Mouse (Mus musculus): ENCODE measurements around the gene Rab3d. TPM values are rescaled to one million over a fixed set of nuclear protein-coding genes. Genes with fewer than 3 reads are reported as not detected.
"Not testable (repeated sequence)": the region's sequence is repeated elsewhere in the genome, so short reads cannot be mapped to it uniquely, and the experiment has no call there.

Gene Rab3d
- polyA plus RNA-seq, 1 experiment from 2014 or later, result 41.4 TPM

DNA sequence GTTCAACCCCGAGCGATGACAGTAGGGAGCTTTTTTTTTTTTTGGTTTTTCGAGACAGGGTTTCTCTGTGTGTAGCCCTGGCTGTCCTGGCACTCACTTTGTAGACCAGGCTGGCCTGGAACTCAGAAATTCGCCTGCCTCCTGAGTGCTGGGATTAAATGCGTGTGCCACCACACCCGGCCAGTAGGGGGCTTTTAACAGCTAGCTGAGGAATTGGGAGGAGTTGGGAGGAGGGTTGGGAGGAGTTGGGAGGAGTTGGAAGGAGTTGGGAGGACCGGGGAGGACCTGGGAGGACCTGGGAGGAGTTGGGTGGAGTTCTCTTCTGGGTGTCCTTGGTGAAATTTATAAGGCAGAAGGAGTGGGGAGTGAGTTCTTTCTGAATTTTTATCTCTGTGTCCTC, 48.7 kb downstream of the Rab3d start:
- H3K4me3 ChIP-seq (ENCODE audit: low read depth, low read length); H3K27me3 ChIP-seq (ENCODE audit: control insufficient read depth, insufficient read depth, low read length); H3K36me3 ChIP-seq (ENCODE audit: control insufficient read depth, insufficient read depth, low read length); H3K4me1 ChIP-seq (ENCODE audit: control insufficient read depth, insufficient read depth, low read length); ATAC-seq (ENCODE audit: insufficient number of reproducible peaks, insufficient read depth, low FRiP score, low read depth); H3K4me2 ChIP-seq (replicated peaks; ENCODE audit: low read depth, low read length); H3K9ac ChIP-seq (replicated peaks; ENCODE audit: low read depth, low read length); H3K9me3 ChIP-seq (ENCODE audit: control insufficient read depth, low read depth, low read length); H3K27ac ChIP-seq (ENCODE audit: low read length): not testable (repeated sequence)
- 56% methylated on average over 7 of the region's 7 CpGs for WGBS

- Histone ChIP-seq H3K4me1 (ENCODE audit: control insufficient read depth, insufficient read depth, low read length) (0 out of 2 replicates have a peak, but pooled peaks cover 4% of the 10 kb centered on the region), H3K9me3 (ENCODE audit: control insufficient read depth, low read depth, low read length) (no peaks in the 10 kb centered on the region), H3K27ac (ENCODE audit: low read length) (no peak overlapping the region), H3K36me3 (ENCODE audit: control insufficient read depth, insufficient read depth, low read length) (no peaks in the 10 kb centered on the region), H3K9ac (replicated peaks; ENCODE audit: low read depth, low read length) (no peak overlapping the region), H3K4me3 (ENCODE audit: low read depth, low read length) (no peak overlapping the region), H3K27me3 (ENCODE audit: control insufficient read depth, insufficient read depth, low read length) (no peaks in the 10 kb centered on the region), H3K4me2 (replicated peaks; ENCODE audit: low read depth, low read length) (no peak overlapping the region)
- 80% methylated on average over 3 of the region's 3 CpGs for WGBS
- no peak for ATAC-seq (ENCODE audit: insufficient number of reproducible peaks, insufficient read depth, low FRiP score, low read depth)
Observed at GRCm38 (mm10) chr9:21867726-21868125, 50.3 kb downstream of the Rab3d start.

- H3K9ac ChIP-seq (replicated peaks; ENCODE audit: low read depth, low read length), result no peak overlapping the region
- no peak overlapping the region for H3K27ac ChIP-seq (ENCODE audit: low read length)
- H3K4me2 ChIP-seq (replicated peaks; ENCODE audit: low read depth, low read length), result no peak overlapping the region
- no peak overlapping the region for H3K4me3 ChIP-seq (ENCODE audit: low read depth, low read length)
- WGBS, result 40% methylated on average over 2 of the region's 2 CpGs
- H3K9me3 ChIP-seq (ENCODE audit: control insufficient read depth, low read depth, low read length), result peaks cover 3% of the 10 kb centered on the region; the same call in 1 of the 2 replicates
- ATAC-seq (ENCODE audit: insufficient number of reproducible peaks, insufficient read depth, low FRiP score, low read depth), result no peak
- H3K27me3 ChIP-seq (ENCODE audit: control insufficient read depth, insufficient read depth, low read length), result no peaks in the 10 kb centered on the region
- 0 out of 2 replicates have a peak, but pooled peaks cover 4% of the 10 kb centered on the region for H3K4me1 ChIP-seq (ENCODE audit: control insufficient read depth, insufficient read depth, low read length)
- H3K36me3 ChIP-seq (ENCODE audit: control insufficient read depth, insufficient read depth, low read length), result no peaks in the 10 kb centered on the region
Observed at GRCm38 (mm10) chr9:21866641-21867040, 51.4 kb downstream of the Rab3d start.

GRCm38 (mm10) chr9:21865673-21866398, 52.2 kb downstream of the Rab3d start:
- Histone ChIP-seq H3K4me3 (ENCODE audit: low read depth, low read length) (no peak overlapping the region), H3K9me3 (ENCODE audit: control insufficient read depth, low read depth, low read length) (peaks cover 3% of the 10 kb centered on the region; the same call in 1 of the 2 replicates), H3K4me1 (ENCODE audit: control insufficient read depth, insufficient read depth, low read length) (0 out of 2 replicates have a peak, but pooled peaks cover 4% of the 10 kb centered on the region), H3K9ac (replicated peaks; ENCODE audit: low read depth, low read length) (no peak overlapping the region), H3K36me3 (ENCODE audit: control insufficient read depth, insufficient read depth, low read length) (no peaks in the 10 kb centered on the region), H3K27me3 (ENCODE audit: control insufficient read depth, insufficient read depth, low read length) (no peaks in the 10 kb centered on the region), H3K27ac (ENCODE audit: low read length) (no peak overlapping the region), H3K4me2 (replicated peaks; ENCODE audit: low read depth, low read length) (no peak overlapping the region)
- 65% methylated on average over 5 of the region's 5 CpGs for WGBS
- no peak for ATAC-seq (ENCODE audit: insufficient number of reproducible peaks, insufficient read depth, low FRiP score, low read depth)

GRCm38 (mm10) chr9:21862181-21862580, 55.8 kb downstream of the Rab3d start:
- Histone ChIP-seq H3K4me3 (ENCODE audit: low read depth, low read length) (no peak overlapping the region), H3K27me3 (ENCODE audit: control insufficient read depth, insufficient read depth, low read length) (no peaks in the 10 kb centered on the region), H3K9me3 (ENCODE audit: control insufficient read depth, low read depth, low read length) (peaks cover 3% of the 10 kb centered on the region; the same call in 1 of the 2 replicates), H3K4me1 (ENCODE audit: control insufficient read depth, insufficient read depth, low read length) (0 out of 2 replicates have a peak, but pooled peaks cover 4% of the 10 kb centered on the region), H3K27ac (ENCODE audit: low read length) (no peak overlapping the region), H3K4me2 (replicated peaks; ENCODE audit: low read depth, low read length) (no peak overlapping the region), H3K9ac (replicated peaks; ENCODE audit: low read depth, low read length) (no peak overlapping the region), H3K36me3 (ENCODE audit: control insufficient read depth, insufficient read depth, low read length) (no peaks in the 10 kb centered on the region)
- ATAC-seq (ENCODE audit: insufficient number of reproducible peaks, insufficient read depth, low FRiP score, low read depth), result no peak
- WGBS, result 72% methylated on average over 1 of the region's 1 CpGs

GRCm38 (mm10) chr9:21860349-21860748, 57.6 kb downstream of the Rab3d start:
- H3K27ac ChIP-seq (ENCODE audit: low read length); H3K27me3 ChIP-seq (ENCODE audit: control insufficient read depth, insufficient read depth, low read length); H3K36me3 ChIP-seq (ENCODE audit: control insufficient read depth, insufficient read depth, low read length); H3K9me3 ChIP-seq (ENCODE audit: control insufficient read depth, low read depth, low read length); H3K9ac ChIP-seq (replicated peaks; ENCODE audit: low read depth, low read length); ATAC-seq (ENCODE audit: insufficient number of reproducible peaks, insufficient read depth, low FRiP score, low read depth); H3K4me2 ChIP-seq (replicated peaks; ENCODE audit: low read depth, low read length); H3K4me1 ChIP-seq (ENCODE audit: control insufficient read depth, insufficient read depth, low read length); H3K4me3 ChIP-seq (ENCODE audit: low read depth, low read length): not testable (repeated sequence)
- WGBS, result 59% methylated on average over 6 of the region's 6 CpGs

DNA sequence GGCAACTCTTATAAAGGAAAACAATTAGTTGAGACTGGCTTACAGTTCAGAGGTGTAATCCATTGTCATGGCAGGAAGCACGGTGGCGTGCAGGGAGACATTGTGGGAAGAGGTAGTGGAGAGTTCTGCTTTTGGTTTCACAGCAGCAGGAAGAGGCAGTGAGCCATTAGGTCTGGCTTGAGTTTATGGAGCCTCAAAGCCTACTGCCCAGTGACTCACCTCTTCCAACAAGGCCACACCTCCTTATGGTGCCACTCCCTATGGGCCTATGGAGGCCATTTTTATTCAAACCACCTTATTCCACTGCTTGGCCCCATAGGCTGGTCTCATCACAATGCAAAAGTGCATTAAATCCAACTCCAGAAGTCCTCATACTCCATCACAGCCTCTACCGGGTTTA, 58.4 kb downstream of the Rab3d start:
- H3K4me3 ChIP-seq (ENCODE audit: low read depth, low read length), result no peak overlapping the region
- H3K9me3 ChIP-seq (ENCODE audit: control insufficient read depth, low read depth, low read length), result peaks cover 3% of the 10 kb centered on the region; the same call in 1 of the 2 replicates
- no peak overlapping the region for H3K9ac ChIP-seq (replicated peaks; ENCODE audit: low read depth, low read length)
- no peaks in the 10 kb centered on the region for H3K36me3 ChIP-seq (ENCODE audit: control insufficient read depth, insufficient read depth, low read length)
- no peaks in the 10 kb centered on the region for H3K27me3 ChIP-seq (ENCODE audit: control insufficient read depth, insufficient read depth, low read length)
- ATAC-seq (ENCODE audit: insufficient number of reproducible peaks, insufficient read depth, low FRiP score, low read depth), result no peak
- 92% methylated on average over 3 of the region's 3 CpGs for WGBS
- H3K4me2 ChIP-seq (replicated peaks; ENCODE audit: low read depth, low read length), result no peak overlapping the region
- H3K4me1 ChIP-seq (ENCODE audit: control insufficient read depth, insufficient read depth, low read length), result no peaks in the 10 kb centered on the region
- H3K27ac ChIP-seq (ENCODE audit: low read length), result no peak overlapping the region

GRCm38 (mm10) chr9:21858084-21858483, 59.9 kb downstream of the Rab3d start:
- no peak overlapping the region for H3K4me3 ChIP-seq (ENCODE audit: low read depth, low read length)
- no peak overlapping the region for H3K9ac ChIP-seq (replicated peaks; ENCODE audit: low read depth, low read length)
- no peaks in the 10 kb centered on the region for H3K4me1 ChIP-seq (ENCODE audit: control insufficient read depth, insufficient read depth, low read length)
- H3K9me3 ChIP-seq (ENCODE audit: control insufficient read depth, low read depth, low read length), result peaks cover 3% of the 10 kb centered on the region; the same call in 1 of the 2 replicates
- H3K4me2 ChIP-seq (replicated peaks; ENCODE audit: low read depth, low read length), result no peak overlapping the region
- no peaks in the 10 kb centered on the region for H3K27me3 ChIP-seq (ENCODE audit: control insufficient read depth, insufficient read depth, low read length)
- no peaks in the 10 kb centered on the region for H3K36me3 ChIP-seq (ENCODE audit: control insufficient read depth, insufficient read depth, low read length)
- H3K27ac ChIP-seq (ENCODE audit: low read length), result no peak overlapping the region
- WGBS, result 59% methylated on average over 6 of the region's 6 CpGs
- peak; percentile 49; the same call in 1 of the 2 replicates for ATAC-seq (ENCODE audit: insufficient number of reproducible peaks, insufficient read depth, low FRiP score, low read depth)

Measured in stomach, embryonic 14.5 days (tissue).